In genomic region chr9:111138161-111138560, GRCm38 (mm10) we compare ENCODE assay signal across 12 mouse cellular contexts.
"Had no signal": no experiment of that assay in that cellular context is flagged by ENCODE, and none has a peak within 500 bp of the region (broad histone marks: within the 10 kb centered on the region; RNA-seq: fewer than 3 reads in every experiment).

No protein-coding gene starts in this region.

- H3K9ac ChIP-seq: kidney, embryonic 15.5 days; limb, embryonic 15.5 days; liver, embryonic 15.5 days; lung, embryonic 14.5 days; midbrain, embryonic 12.5 days had no signal

- H3K27ac ChIP-seq: kidney, embryonic 15.5 days; limb, embryonic 15.5 days; liver, embryonic 15.5 days; midbrain, embryonic 12.5 days had no signal

- ATAC-seq: intestine, embryonic 16.5 days; midbrain, embryonic 16.5 days had no signal

- DNase-seq: kidney, adult 2 months; kidney, postnatal 25 days; lung, embryonic 14.5 days; lung, postnatal 10 days; right cerebral cortex, postnatal 14 days; thymus, postnatal 36 days had no signal

- H3K4me3 ChIP-seq: kidney, embryonic 15.5 days; limb, embryonic 15.5 days; liver, embryonic 15.5 days; midbrain, embryonic 12.5 days had no signal

- H3K27me3 ChIP-seq: kidney, embryonic 15.5 days; limb, embryonic 15.5 days; liver, embryonic 15.5 days; midbrain, embryonic 12.5 days had no signal

- H3K9me3 ChIP-seq: kidney, embryonic 15.5 days; limb, embryonic 15.5 days; liver, embryonic 15.5 days; midbrain, embryonic 12.5 days had no signal

- H3K4me1 ChIP-seq: kidney, embryonic 15.5 days; limb, embryonic 15.5 days; midbrain, embryonic 12.5 days had no signal

- H3K36me3 ChIP-seq: kidney, embryonic 15.5 days; liver, embryonic 15.5 days; midbrain, embryonic 12.5 days had no signal

- H3K4me2 ChIP-seq: kidney, embryonic 15.5 days; limb, embryonic 15.5 days; liver, embryonic 15.5 days; lung, embryonic 14.5 days; midbrain, embryonic 12.5 days had no signal
